Mouse (Mus musculus) intestine, embryonic 14.5 days (tissue): ENCODE data around the gene Wdfy4. TPM values are rescaled to one million over a fixed set of nuclear protein-coding genes. Genes with fewer than 3 reads are reported as not detected.

ENCODE experiments used
- ATAC-seq: fragments of 200-750 bp; cut with Nextera tagmentation; replicated peaks from 2 replicates; pipeline ENCODE4 v1.8.0; 2017; ENCODE audit warnings: low read depth, moderate number of reproducible peaks, moderate TSS enrichment, moderate library complexity; ENCODE audit not compliant: low FRiP score, low TSS enrichment
- DNase-seq: peaks from one replicate; pipeline ENCODE4 v3.0.0-alpha.2; 2018; ENCODE audit warnings: low spot score
- H3K27ac ChIP-seq: fragments of 300-500 bp; sonication (generic); 2 replicates; pipeline ENCODE4 v1.5.1; 2014; ENCODE audit warnings: low read depth, mild to moderate bottlenecking, control low read depth
- H3K27me3 ChIP-seq: fragments of 300-500 bp; sonication (generic); replicated peaks from 2 replicates; pipeline ENCODE4 v1.6.1; 2014; ENCODE audit warnings: low read length, control low read depth; ENCODE audit not compliant: control insufficient read depth, insufficient read depth
- H3K36me3 ChIP-seq: fragments of 300-500 bp; sonication (generic); 2 replicates; pipeline ENCODE4 v1.6.1; 2014; ENCODE audit warnings: low read length, control low read depth; ENCODE audit not compliant: control insufficient read depth, insufficient read depth
- H3K4me1 ChIP-seq: fragments of 300-500 bp; sonication (generic); replicated peaks from 2 replicates; pipeline ENCODE4 v1.6.1; 2014; ENCODE audit warnings: low read length, control low read depth, mixed read lengths; ENCODE audit not compliant: control insufficient read depth, insufficient read depth
- H3K4me2 ChIP-seq: fragments of 300-500 bp; sonication (generic); 2 replicates; pipeline ENCODE4 v1.6.1; 2014; ENCODE audit warnings: low read length
- H3K4me3 ChIP-seq: fragments of 300-500 bp; sonication (generic); 2 replicates; pipeline ENCODE4 v1.5.1; 2014; ENCODE audit warnings: low read depth, low read length, control low read depth, mixed read lengths
- H3K9ac ChIP-seq: fragments of 300-500 bp; sonication (generic); 2 replicates; pipeline ENCODE4 v1.6.1; 2014; ENCODE audit warnings: mild to moderate bottlenecking, low read length
- H3K9me3 ChIP-seq: fragments of 300-500 bp; sonication (generic); 2 replicates; pipeline ENCODE4 v1.6.1; 2016; ENCODE audit warnings: low read length, control low read depth; ENCODE audit not compliant: control insufficient read depth
- WGBS: fragments of 180-500 bp; shearing (Covaris S2); extraction: QIAGEN DNeasy Blood & Tissue Kit; methylation state at CpG from one replicate; pipeline ENCODE4 v1.1.7; 2014; 5-methylcytosine and 5-hydroxymethylcytosine counted together
- polyA plus RNA-seq: library from polyadenylated mRNA; unstranded; fragments of >200 nt; fragmentation: Nextera tagmentation; extraction: Ambion mirVana; gene quantifications from 2 replicates; pipeline ENCODE4 v1.2.1, GENCODE M21; 2014

Wdfy4 gene
- polyA plus RNA-seq, 1 experiment from 2014 or later, result 0.81 TPM

- Histone ChIP-seq H3K9me3 (0 out of 2 replicates have a peak, but pooled peaks cover 3% of the 10 kb centered on the region), H3K9ac (no peak overlapping the region), H3K4me3 (no peak overlapping the region), H3K4me2 (no peak overlapping the region), H3K36me3 (no peaks in the 10 kb centered on the region), H3K27ac (no peak overlapping the region), H3K4me1 (peaks cover 1% of the 10 kb centered on the region; the same call in 1 of the 2 replicates), H3K27me3 (no peaks in the 10 kb centered on the region)
- 41% methylated on average over 8 of the region's 8 CpGs for WGBS
- DNase-seq (no peak), ATAC-seq (no peak)
These were observed 185.0 kb downstream of the Wdfy4 start for GRCm38 (mm10) chr14:33000112-33000979.

- Histone ChIP-seq H3K27me3 (no peaks in the 10 kb centered on the region), H3K9ac (no peak overlapping the region), H3K36me3 (no peaks in the 10 kb centered on the region), H3K4me1 (peaks cover 6% of the 10 kb centered on the region), H3K4me2 (no peak overlapping the region), H3K9me3 (no peaks in the 10 kb centered on the region), H3K27ac (no peak overlapping the region), H3K4me3 (no peak overlapping the region)
- 38% methylated on average over 10 of the region's 10 CpGs for WGBS
- DNase-seq (no peak), ATAC-seq (no peak)
These were observed 185.8 kb downstream of the Wdfy4 start for GRCm38 (mm10) chr14:32999511-32999910.

GRCm38 (mm10) chr14:32994954-32995636 is 190.2 kb downstream of the Wdfy4 start:
- Histone ChIP-seq H3K27me3 (no peaks in the 10 kb centered on the region), H3K27ac (peak overlapping the region; percentile 14; the same call in 1 of the 2 replicates), H3K4me3 (no peak overlapping the region), H3K9me3 (no peaks in the 10 kb centered on the region), H3K4me2 (peak overlapping the region; percentile 40), H3K9ac (no peak overlapping the region), H3K4me1 (peaks cover 6% of the 10 kb centered on the region), H3K36me3 (no peaks in the 10 kb centered on the region)
- ATAC-seq (peak; percentile 66; the same call in 1 of the 2 replicates), DNase-seq (peak; percentile 57)
- 8% methylated on average over 10 of the region's 10 CpGs for WGBS

GRCm38 (mm10) chr14:32991082-32991481 is 194.2 kb downstream of the Wdfy4 start, which contains the start of gene Lrrc18:
Gene Lrrc18, plus strand, starts transcription at chr14:32991382.
- H3K4me1 ChIP-seq, result peaks cover 6% of the 10 kb centered on the region
- no peaks in the 10 kb centered on the region for H3K36me3 ChIP-seq
- no peak within 1 kb of the TSS for H3K27ac ChIP-seq
- no peak for DNase-seq
- H3K27me3 ChIP-seq, result no peaks in the 10 kb centered on the region
- no peak within 1 kb of the TSS for H3K9ac ChIP-seq
- no peak within 1 kb of the TSS for H3K4me2 ChIP-seq
- ATAC-seq, result no peak
- WGBS, result 93% methylated on average over 2 of the region's 2 CpGs
- H3K9me3 ChIP-seq, result no peaks in the 10 kb centered on the region
- no peak within 1 kb of the TSS for H3K4me3 ChIP-seq

- no peaks in the 10 kb centered on the region for H3K9me3 ChIP-seq
- DNase-seq, result no peak
- H3K4me1 ChIP-seq, result 0 out of 2 replicates have a peak, but pooled peaks cover 6% of the 10 kb centered on the region
- ATAC-seq, result peak; percentile 66
- no peaks in the 10 kb centered on the region for H3K36me3 ChIP-seq
- H3K27me3 ChIP-seq, result no peaks in the 10 kb centered on the region
- H3K4me3 ChIP-seq, result no peak overlapping the region
- no peak overlapping the region for H3K9ac ChIP-seq
- WGBS, result 22% methylated on average over 4 of the region's 4 CpGs
- H3K27ac ChIP-seq, result no peak overlapping the region
- H3K4me2 ChIP-seq, result no peak overlapping the region
These were observed 198.6 kb downstream of the Wdfy4 start for GRCm38 (mm10) chr14:32986659-32987058.

- H3K4me1 ChIP-seq, result 0 out of 2 replicates have a peak, but pooled peaks cover 6% of the 10 kb centered on the region
- no peaks in the 10 kb centered on the region for H3K9me3 ChIP-seq
- 44% methylated on average over 6 of the region's 6 CpGs for WGBS
- no peak overlapping the region for H3K4me2 ChIP-seq
- H3K36me3 ChIP-seq, result no peaks in the 10 kb centered on the region
- H3K9ac ChIP-seq, result no peak overlapping the region
- ATAC-seq, result no peak
- no peak overlapping the region for H3K27ac ChIP-seq
- H3K4me3 ChIP-seq, result no peak overlapping the region
- H3K27me3 ChIP-seq, result no peaks in the 10 kb centered on the region
- DNase-seq, result no peak
These were observed 201.1 kb downstream of the Wdfy4 start for GRCm38 (mm10) chr14:32984176-32984738.

- no peak for ATAC-seq
- no peaks in the 10 kb centered on the region for H3K9me3 ChIP-seq
These were observed 214.6 kb downstream of the Wdfy4 start for GRCm38 (mm10) chr14:32970700-32971099.

GRCm38 (mm10) chr14:32964742-32965141 is 220.6 kb downstream of the Wdfy4 start:
- Histone ChIP-seq H3K27ac (no peak overlapping the region), H3K9ac (no peak overlapping the region), H3K4me1 (peaks cover 13% of the 10 kb centered on the region; the same call in 1 of the 2 replicates), H3K4me2 (no peak overlapping the region), H3K4me3 (no peak overlapping the region), H3K9me3 (no peaks in the 10 kb centered on the region), H3K27me3 (no peaks in the 10 kb centered on the region), H3K36me3 (no peaks in the 10 kb centered on the region)
- no peak for DNase-seq
- 68% methylated on average over 10 of the region's 10 CpGs for whole genome bisulfite sequencing
- ATAC-seq, result no peak

More at GRCm38 (mm10) chr14:32970700-32971099, 214.6 kb downstream of the Wdfy4 start:
- Histone ChIP-seq H3K4me3 (no peak overlapping the region), H3K36me3 (no peaks in the 10 kb centered on the region), H3K27me3 (no peaks in the 10 kb centered on the region), H3K27ac (no peak overlapping the region), H3K4me1 (no peaks in the 10 kb centered on the region), H3K4me2 (no peak overlapping the region), H3K9ac (no peak overlapping the region)
- DNase-seq, result no peak
- WGBS, result 64% methylated on average over 9 of the region's 9 CpGs
